Mouse (Mus musculus) spleen, adult 2 months (tissue): ENCODE measurements around the gene Rab36.

Experiments
- CTCF ChIP-seq: fragments of 200-500 bp; IDR thresholded peaks from 2 replicates; pipeline ENCODE4 v1.5.1; 2011; ENCODE audit warnings: mild to moderate bottlenecking, inconsistent platforms; ENCODE audit not compliant: insufficient read depth, insufficient read length, insufficient replicate concordance; ENCODE audit errors: extremely low read depth
- POLR2A ChIP-seq: fragments of 200-500 bp; IDR thresholded peaks from 2 replicates; pipeline ENCODE4 v1.6.1; 2011; ENCODE audit warnings: low read depth, low read length, inconsistent platforms

GRCm38 (mm10) chr10:75075665-75076064 is 38.8 kb downstream of the Rab36 start:
- no peak for TF ChIP-seq CTCF
- TF ChIP-seq POLR2A: no peak
